Mouse (Mus musculus) bone marrow, adult 2 months (tissue): ENCODE measurements around the gene Pde4dip. TPM values are rescaled to one million over a fixed set of nuclear protein-coding genes. Genes with fewer than 3 reads are reported as not detected.

Source experiments
- H3K27ac ChIP-seq: fragments of 200-500 bp; 2 replicates; pipeline ENCODE4 v1.5.1; 2012; ENCODE audit warnings: low read depth, mild to moderate bottlenecking, control low read depth, inconsistent platforms, low read length; ENCODE audit not compliant: control insufficient read depth, poor library complexity, insufficient read depth
- H3K4me1 ChIP-seq: fragments of 200-500 bp; 2 replicates; pipeline ENCODE4 v1.6.1; 2011; ENCODE audit warnings: low read length; ENCODE audit not compliant: control insufficient read depth, insufficient read depth
- H3K4me3 ChIP-seq: fragments of 200-500 bp; replicated peaks from 2 replicates; pipeline ENCODE3; 2011; ENCODE audit warnings: mild to moderate bottlenecking, low read depth, low read length, control low read depth; ENCODE audit not compliant: control insufficient read depth
- CTCF ChIP-seq: fragments of 200-500 bp; IDR thresholded peaks from 2 replicates; pipeline ENCODE4 v1.5.1; 2011; ENCODE audit warnings: low read length, control low read depth; ENCODE audit not compliant: control insufficient read depth, insufficient read depth
- POLR2A ChIP-seq: fragments of 200-500 bp; IDR thresholded peaks from 2 replicates; pipeline ENCODE4 v1.6.1; 2011; ENCODE audit warnings: low read depth, mild to moderate bottlenecking, control low read depth, low read length, borderline replicate concordance; ENCODE audit not compliant: control insufficient read depth
- WGBS: fragments of 180-500 bp; shearing (Covaris S2); methylation state at CpG from one replicate; pipeline ENCODE4 v1.1.7; 2018; 5-methylcytosine and 5-hydroxymethylcytosine counted together
- polyA plus RNA-seq: library from polyadenylated mRNA; stranded (reverse); fragments of >200 nt; gene quantifications from 2 replicates; pipeline ENCODE4 v1.2.4, GENCODE M21; 2011; ENCODE audit warnings: low replicate concordance; ENCODE audit not compliant: missing spikeins, insufficient read depth, insufficient read length

Pde4dip gene
- polyA plus RNA-seq, 1 experiment: 7.5 TPM

DNA sequence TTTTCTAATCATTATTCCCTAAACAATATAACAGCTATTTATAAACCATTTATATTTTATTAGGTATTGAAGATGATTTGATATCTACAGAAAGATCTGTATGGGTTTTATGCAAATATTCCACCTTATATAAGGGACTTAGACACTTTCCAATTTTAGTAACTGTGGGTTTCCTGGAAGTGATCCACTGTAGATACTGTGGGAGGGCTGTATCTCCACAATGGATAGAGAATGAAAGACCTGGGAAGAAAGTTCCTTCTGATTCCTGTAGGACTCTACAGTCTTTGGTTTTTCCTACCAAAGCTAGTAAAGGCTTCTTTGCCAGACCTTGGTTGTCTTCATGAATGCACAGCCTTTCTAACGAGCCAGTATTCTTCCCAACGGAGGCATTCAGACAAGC is 21.2 kb upstream of the Pde4dip start:
- Histone ChIP-seq H3K4me3 (no peak overlapping the region), H3K4me1 (no peaks in the 10 kb centered on the region), H3K27ac (no peak overlapping the region)
- TF ChIP-seq CTCF: no peak
- no peak for TF ChIP-seq POLR2A
- WGBS: 89% methylated on average over 2 of the region's 2 CpGs

DNA sequence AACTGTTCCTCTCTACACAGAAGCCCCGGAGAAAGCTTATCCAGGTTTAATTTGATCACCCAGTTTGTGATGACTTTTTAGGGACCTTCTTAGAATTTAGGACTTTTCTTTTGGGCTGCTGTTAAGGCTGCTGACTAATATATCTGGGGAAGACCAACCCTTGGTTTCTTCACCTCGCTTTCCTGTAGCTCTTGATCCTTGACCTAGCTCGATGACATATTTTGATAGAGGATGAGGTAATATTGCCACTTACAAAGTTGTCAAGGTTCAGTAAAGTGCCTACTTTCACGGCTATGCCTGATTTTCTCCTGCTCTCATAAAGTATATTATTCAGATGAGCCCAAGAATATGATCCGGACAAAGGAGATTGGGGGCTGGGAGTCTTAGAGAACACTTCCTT is 13.1 kb upstream of the Pde4dip start:
- Histone ChIP-seq H3K4me1 (peaks cover 2% of the 10 kb centered on the region; the same call in 1 of the 2 replicates), H3K4me3 (peak overlapping the region; percentile 98), H3K27ac (no peak overlapping the region)
- TF ChIP-seq CTCF (no peak), POLR2A (no peak)
- WGBS: 5% methylated on average over 5 of the region's 5 CpGs

GRCm38 (mm10) chr3:97900516-97901490 is 12.3 kb upstream of the Pde4dip start, which contains the start of gene Sec22b:
Gene Sec22b (plus strand): TSS chr3:97901190.
- WGBS: 5% methylated on average over 41 of the region's 41 CpGs
- TF ChIP-seq CTCF: no peak
- peak; percentile 86 for TF ChIP-seq POLR2A
- Histone ChIP-seq H3K27ac (peak within 1 kb of the TSS; percentile 82), H3K4me3 (peak within 1 kb of the TSS; percentile 98), H3K4me1 (peaks cover 2% of the 10 kb centered on the region; the same call in 1 of the 2 replicates)

GRCm38 (mm10) chr3:97898381-97898780 is 9.9 kb upstream of the Pde4dip start:
- Histone ChIP-seq H3K4me1 (peaks cover 2% of the 10 kb centered on the region; the same call in 1 of the 2 replicates), H3K4me3 (no peak overlapping the region), H3K27ac (no peak overlapping the region)
- TF ChIP-seq POLR2A: no peak
- TF ChIP-seq CTCF: no peak
- WGBS: 61% methylated on average over 3 of the region's 3 CpGs

DNA sequence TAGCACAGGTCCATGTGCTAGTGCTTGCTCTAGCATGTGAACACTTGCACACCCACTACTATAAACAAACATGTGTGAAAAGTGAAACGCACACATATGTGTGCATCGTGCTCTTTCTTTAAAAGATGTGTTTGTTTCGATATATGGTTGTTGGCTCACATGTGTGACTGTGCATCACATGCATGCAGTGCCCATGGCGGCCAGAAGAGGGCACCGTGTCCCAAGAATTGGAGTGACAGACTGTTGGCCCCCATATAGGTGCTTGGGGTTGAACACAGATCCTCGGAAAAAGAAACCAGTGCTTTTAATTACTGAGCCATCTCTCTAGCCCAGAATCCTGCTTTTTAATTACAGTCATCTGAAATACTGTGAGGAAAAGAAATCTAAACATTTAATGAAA is 6.2 kb upstream of the Pde4dip start:
- H3K4me3 ChIP-seq: no peak overlapping the region
- H3K4me1 ChIP-seq: no peaks in the 10 kb centered on the region
- 53% methylated on average over 6 of the region's 6 CpGs for WGBS
- no peak overlapping the region for H3K27ac ChIP-seq
- peak; percentile 85 for TF ChIP-seq CTCF
- TF ChIP-seq POLR2A: no peak

GRCm38 (mm10) chr3:97890205-97890604 is 1.7 kb upstream of the Pde4dip start:
- Histone ChIP-seq H3K4me1 (no peaks in the 10 kb centered on the region), H3K27ac (no peak overlapping the region), H3K4me3 (no peak overlapping the region)
- no peak for TF ChIP-seq CTCF
- no peak for TF ChIP-seq POLR2A
- WGBS: 44% methylated on average over 6 of the region's 6 CpGs

DNA sequence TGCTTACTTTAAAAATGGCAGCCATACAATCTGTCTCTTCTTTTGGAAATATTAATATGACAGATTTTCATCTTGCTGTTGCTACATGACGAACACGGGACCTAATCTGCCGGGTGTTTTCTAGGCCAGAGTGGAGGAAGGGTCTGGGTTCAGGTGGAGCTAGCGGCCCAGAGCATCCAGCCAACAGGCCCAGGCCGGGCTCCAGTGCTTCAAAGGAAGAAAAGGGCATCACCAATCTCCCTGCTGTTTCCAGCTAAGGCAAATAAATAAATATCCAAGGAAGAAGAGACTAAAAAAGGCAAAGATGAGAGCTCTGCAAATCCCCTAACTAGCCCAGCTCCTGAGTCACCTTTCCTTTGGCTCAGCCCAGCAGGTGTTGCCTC is 731 bp downstream of the Pde4dip start:
- no peak for TF ChIP-seq CTCF
- TF ChIP-seq POLR2A: no peak
- WGBS: 78% methylated on average over 5 of the region's 5 CpGs
- no peak overlapping the region for H3K27ac ChIP-seq

DNA sequence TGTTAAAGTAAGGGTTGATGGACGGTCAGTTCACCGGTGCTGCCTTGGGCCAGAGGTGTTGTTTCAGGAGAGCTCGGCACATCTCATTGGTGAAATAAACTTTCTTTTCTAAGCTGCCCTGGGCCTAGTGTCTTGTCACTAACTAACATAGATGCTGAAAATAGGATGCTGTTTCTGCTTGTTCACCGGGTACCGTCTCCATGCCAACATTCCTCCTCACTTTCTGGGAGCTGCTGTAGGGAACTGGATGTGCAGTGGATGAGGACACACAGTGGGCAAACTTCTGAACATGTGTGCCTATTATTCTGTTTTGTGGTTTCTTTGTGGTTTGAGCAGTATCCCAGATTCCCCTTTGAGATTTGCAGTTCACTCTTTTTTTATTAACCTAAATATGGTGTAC is 6.9 kb downstream of the Pde4dip start:
- H3K27ac ChIP-seq: no peak overlapping the region
- TF ChIP-seq CTCF (no peak), POLR2A (no peak)
- H3K4me1 ChIP-seq: no peaks in the 10 kb centered on the region
- no peak overlapping the region for H3K4me3 ChIP-seq
- 88% methylated on average over 5 of the region's 5 CpGs for WGBS

More for the DNA sequence above, 731 bp downstream of the Pde4dip start:
- H3K4me3 ChIP-seq: no peak overlapping the region
- no peaks in the 10 kb centered on the region for H3K4me1 ChIP-seq

GRCm38 (mm10) chr3:97879222-97879621 is 9.3 kb downstream of the Pde4dip start:
- TF ChIP-seq CTCF (peak; percentile 59), POLR2A (no peak)
- WGBS: 12% methylated on average over 5 of the region's 5 CpGs

More at GRCm38 (mm10) chr3:97879222-97879621, 9.3 kb downstream of the Pde4dip start:
- Histone ChIP-seq H3K27ac (no peak overlapping the region), H3K4me3 (no peak overlapping the region), H3K4me1 (no peaks in the 10 kb centered on the region)
